Mouse (Mus musculus): Measurements from ENCODE around the gene Lysmd4. TPM values are rescaled to one million over a fixed set of nuclear protein-coding genes. Genes with fewer than 3 reads are reported as not detected.

Gene Lysmd4
- total and polyA plus RNA-seq, 3 experiments: 5.2 to 7.9 TPM; not detected in 1

DNA sequence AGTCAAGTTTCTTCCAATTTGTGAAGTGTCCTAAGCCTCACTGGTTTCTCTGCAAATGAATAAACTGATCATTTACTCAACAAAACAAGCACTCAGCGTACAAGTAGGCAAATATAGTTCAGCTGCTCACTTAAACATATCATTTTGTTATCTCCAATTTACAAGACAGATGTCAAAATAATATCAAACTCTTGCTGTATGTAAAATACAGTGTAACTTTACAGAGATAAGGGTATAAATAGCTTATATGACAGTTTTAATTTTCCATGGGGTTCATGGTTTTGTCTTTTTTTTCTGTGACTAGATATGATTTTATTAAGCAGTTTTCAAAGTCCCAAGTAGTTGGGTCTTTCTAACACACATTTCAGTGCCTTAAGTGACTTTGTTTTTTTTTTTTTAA lies 22.9 kb downstream of the Lysmd4 start:
- no peak for DNase-seq (ENCODE audit: low read depth, low spot score)
- H3K4me3 ChIP-seq (ENCODE audit: control insufficient read depth in 1 of 2, insufficient read depth in 1 of 2, low read depth in 2 of 2, low read length in 2 of 2): no peak overlapping the region
- peaks cover 0 to 11% of the 10 kb centered on the region in 2 experiments; a peak in 3 of 4 replicates for H3K4me1 ChIP-seq (ENCODE audit: control insufficient read depth in 1 of 2, insufficient read depth in 2 of 2, low read length in 2 of 2)
- no peak overlapping the region for H3K27ac ChIP-seq (ENCODE audit: control insufficient read depth, low read depth, low read length)
- no peak overlapping the region for H3K9ac ChIP-seq (ENCODE audit: control insufficient read depth, low read depth, low read length, poor library complexity, severe bottlenecking)
- no peaks in the 10 kb centered on the region for H3K79me2 ChIP-seq (ENCODE audit: control insufficient read depth, insufficient read depth, low read length, poor library complexity)
- peak; percentile 80; the same call in 1 of the 2 replicates for TF ChIP-seq MEF2A (IDR thresholded peaks at IDR 0.05; ENCODE audit: extremely low read depth, insufficient replicate concordance, low read depth, low read length, poor library complexity, severe bottlenecking)
- TF ChIP-seq USF2 (IDR thresholded peaks at IDR 0.05; ENCODE audit: borderline replicate concordance in 1 of 2, insufficient read depth in 1 of 2, low read depth in 1 of 2, low read length in 2 of 2): no peak
- TF ChIP-seq ZKSCAN1 (IDR thresholded peaks at IDR 0.05; ENCODE audit: low read depth, low read length): no peak
- no peak for TF ChIP-seq TAL1 (IDR thresholded peaks at IDR 0.05; ENCODE audit: low read length)
- TF ChIP-seq NELFE (IDR thresholded peaks at IDR 0.05; ENCODE audit: low read depth, low read length): no peak
- no peak for TF ChIP-seq USF1 (IDR thresholded peaks at IDR 0.05; ENCODE audit: low read depth, low read length)
- no peak for TF ChIP-seq POLR2AphosphoS5 (IDR thresholded peaks at IDR 0.05; ENCODE audit: borderline replicate concordance, low read depth, low read length)
- TF ChIP-seq TCF12 (IDR thresholded peaks at IDR 0.05; ENCODE audit: low read depth, low read length): peak; percentile 40; the same call in 1 of the 2 replicates
- TF ChIP-seq MYB (IDR thresholded peaks at IDR 0.05; ENCODE audit: low read depth, low read length): no peak
- no peak for TF ChIP-seq POLR2A (IDR thresholded peaks at IDR 0.05; ENCODE audit: control insufficient read depth in 1 of 2, insufficient read depth in 1 of 2, low read depth in 1 of 2, low read length in 2 of 2, poor library complexity in 1 of 2)
- TF ChIP-seq E2F4 (IDR thresholded peaks at IDR 0.05; ENCODE audit: borderline replicate concordance, low read depth, low read length): no peak
- TF ChIP-seq MYC (IDR thresholded peaks at IDR 0.05; ENCODE audit: low read depth, low read length): no peak
- TF ChIP-seq RCOR1 (IDR thresholded peaks at IDR 0.05; ENCODE audit: low read depth, low read length): no peak
- no peak for TF ChIP-seq CHD1 (IDR thresholded peaks at IDR 0.05; ENCODE audit: low read depth, low read length)
- TF ChIP-seq SMC3 (IDR thresholded peaks at IDR 0.05; ENCODE audit: low read depth, low read length): no peak
- TF ChIP-seq RAD21 (IDR thresholded peaks at IDR 0.05; ENCODE audit: low read depth, low read length): no peak
- no peak for TF ChIP-seq HCFC1 (IDR thresholded peaks at IDR 0.05; ENCODE audit: low read depth, low read length)
- no peak for TF ChIP-seq ZMIZ1 (IDR thresholded peaks at IDR 0.05; ENCODE audit: low read depth, low read length)
- TF ChIP-seq MAFK (IDR thresholded peaks at IDR 0.05; ENCODE audit: borderline replicate concordance, low read depth, low read length): no peak
- no peak for TF ChIP-seq BHLHE40 (IDR thresholded peaks at IDR 0.05; ENCODE audit: borderline replicate concordance, low read depth, low read length)
- TF ChIP-seq GATA1 (IDR thresholded peaks at IDR 0.05; ENCODE audit: low read depth, low read length): peak; percentile 29; the same call in 1 of the 2 replicates
- no peak for TF ChIP-seq SIN3A (IDR thresholded peaks at IDR 0.05; ENCODE audit: low read length)
- TF ChIP-seq EP300 (IDR thresholded peaks at IDR 0.05; ENCODE audit: low read depth in 1 of 2, low read length in 2 of 2): peak; percentile 16 to 47; a peak in 1 of 4 replicates
- peak; percentile 58 for TF ChIP-seq ETS1 (IDR thresholded peaks at IDR 0.05; ENCODE audit: low read depth, low read length)
- TF ChIP-seq CHD2 (IDR thresholded peaks at IDR 0.05; ENCODE audit: low read length): no peak
- H3K36me3 ChIP-seq (ENCODE audit: control insufficient read depth in 1 of 2, insufficient read depth in 2 of 2, low read length in 2 of 2): peaks cover 2 to 13% of the 10 kb centered on the region in 2 experiments; a peak in 3 of 4 replicates
- no peaks in the 10 kb centered on the region for H3K27me3 ChIP-seq (ENCODE audit: control insufficient read depth in 1 of 2, insufficient read depth in 2 of 2, low read length in 2 of 2)
- H3K9me3 ChIP-seq (replicated peaks; ENCODE audit: insufficient read depth, low read length): no peaks in the 10 kb centered on the region
